Mouse (Mus musculus): ENCODE data around the gene Spn.
A peak's percentile ranks its signal among the peaks of the same experiment; 100 is the strongest.
"Not testable (repeated sequence)": the region's sequence is repeated elsewhere in the genome, so short reads cannot be mapped to it uniquely, and the experiment has no call there.

Spn gene

GRCm38 (mm10) chr7:127105551-127105950 is 32.1 kb downstream of the Spn start:
- no peak for DNase-seq (ENCODE audit: low spot score in 2 of 2)

GRCm38 (mm10) chr7:127104560-127105332 is 32.9 kb downstream of the Spn start:
- DNase-seq (ENCODE audit: low spot score in 2 of 2) = peak; percentile 78 to 81

- DNase-seq (ENCODE audit: low spot score in 2 of 2) = no peak
These were observed 33.7 kb downstream of the Spn start for GRCm38 (mm10) chr7:127103960-127104359.

- DNase-seq (ENCODE audit: low spot score in 2 of 2) = no peak
These were observed 35.5 kb downstream of the Spn start for GRCm38 (mm10) chr7:127102148-127102547.

- no peak for DNase-seq (ENCODE audit: low spot score in 2 of 2)
These were observed 36.1 kb downstream of the Spn start for GRCm38 (mm10) chr7:127101451-127102016.

GRCm38 (mm10) chr7:127099528-127099927 is 38.1 kb downstream of the Spn start:
- DNase-seq (ENCODE audit: low spot score in 2 of 2) = no peak

- DNase-seq (ENCODE audit: low spot score in 2 of 2) = no peak
These were observed 38.7 kb downstream of the Spn start for GRCm38 (mm10) chr7:127098950-127099349.

- no peak for DNase-seq (ENCODE audit: low spot score in 2 of 2)
These were observed 39.1 kb downstream of the Spn start for GRCm38 (mm10) chr7:127098521-127098920.

- DNase-seq (ENCODE audit: low spot score in 2 of 2) = no peak
These were observed 41.2 kb downstream of the Spn start for GRCm38 (mm10) chr7:127096456-127096855.

GRCm38 (mm10) chr7:127093914-127094313 is 43.7 kb downstream of the Spn start:
- no peak for DNase-seq (ENCODE audit: low spot score in 2 of 2)

GRCm38 (mm10) chr7:127091114-127091896 is 46.3 kb downstream of the Spn start, which contains the start of gene AI467606:
Gene AI467606, plus strand, starts transcription at chr7:127091359.
- peak; percentile 50 to 54 for DNase-seq (ENCODE audit: low spot score in 2 of 2)

GRCm38 (mm10) chr7:127090154-127091113 is 47.2 kb downstream of the Spn start:
- no peak for DNase-seq (ENCODE audit: low spot score in 2 of 2)

GRCm38 (mm10) chr7:127088901-127089845 is 48.5 kb downstream of the Spn start:
- no peak for DNase-seq (ENCODE audit: low spot score in 2 of 2)

GRCm38 (mm10) chr7:127088083-127088482 is 49.5 kb downstream of the Spn start:
- no peak for DNase-seq (ENCODE audit: low spot score in 2 of 2)

- not testable (repeated sequence) for DNase-seq (ENCODE audit: low spot score in 2 of 2)
These were observed 50.2 kb downstream of the Spn start, which contains the start of gene Zg16 for GRCm38 (mm10) chr7:127087278-127088010. Gene Zg16, minus strand, starts transcription at chr7:127087328.

GRCm38 (mm10) chr7:127085751-127086150 is 51.9 kb downstream of the Spn start:
- not testable (repeated sequence) for DNase-seq (ENCODE audit: low spot score in 2 of 2)

- DNase-seq (ENCODE audit: low spot score in 2 of 2) = no peak
These were observed 52.8 kb downstream of the Spn start for GRCm38 (mm10) chr7:127084794-127085193.

- DNase-seq (ENCODE audit: low spot score in 2 of 2) = no peak
These were observed 53.9 kb downstream of the Spn start for GRCm38 (mm10) chr7:127083689-127084088.

GRCm38 (mm10) chr7:127082995-127083394 is 54.6 kb downstream of the Spn start:
- no peak for DNase-seq (ENCODE audit: low spot score in 2 of 2)

All from right cerebral cortex, postnatal 10 days (tissue).